Mouse (Mus musculus) forebrain, embryonic 16.5 days (tissue): ENCODE measurements at regions not wholly inside any gene's neighbourhood (a gene's known extent, or its start where the extent isn't known, plus 50 kb on each side); places are given as distances from the start of the nearest gene placed in this dataset.
"Not testable (repeated sequence)": the region's sequence is repeated elsewhere in the genome, so short reads cannot be mapped to it uniquely, and the experiment has no call there.

Experiments used
- ATAC-seq: fragments of 200-750 bp; cut with Nextera tagmentation; 2 replicates; pipeline ENCODE4 v1.8.0; 2017; ENCODE audit warnings: mild to moderate bottlenecking, moderate library complexity
- H3K27ac ChIP-seq: fragments of 300-500 bp; sonication (generic); 2 replicates; pipeline ENCODE4 v1.5.1; 2014; ENCODE audit warnings: low read length, control low read depth
- H3K27me3 ChIP-seq: fragments of 300-500 bp; sonication (generic); replicated peaks from 2 replicates; pipeline ENCODE4 v1.6.1; 2014; ENCODE audit warnings: low read length; ENCODE audit not compliant: control insufficient read depth, insufficient read depth
- H3K36me3 ChIP-seq: fragments of 300-500 bp; sonication (generic); 2 replicates; pipeline ENCODE4 v1.6.1; 2014; ENCODE audit not compliant: control insufficient read depth, insufficient read depth
- H3K4me1 ChIP-seq: fragments of 300-500 bp; sonication (generic); replicated peaks from 2 replicates; pipeline ENCODE4 v1.6.1; 2014; ENCODE audit warnings: low read length; ENCODE audit not compliant: control insufficient read depth, insufficient read depth
- H3K4me2 ChIP-seq: fragments of 300-500 bp; sonication (generic); 2 replicates; pipeline ENCODE4 v1.6.1; 2014; ENCODE audit warnings: mild to moderate bottlenecking, low read length, control low read depth
- H3K4me3 ChIP-seq: fragments of 300-500 bp; sonication (generic); replicated peaks from 2 replicates; pipeline ENCODE4 v1.5.1; 2014; ENCODE audit warnings: mild to moderate bottlenecking, low read length, control low read depth
- H3K9ac ChIP-seq: fragments of 300-500 bp; sonication (generic); replicated peaks from 2 replicates; pipeline ENCODE4 v1.6.1; 2014; ENCODE audit warnings: low read depth, low read length, control low read depth
- H3K9me3 ChIP-seq: fragments of 300-500 bp; sonication (generic); 2 replicates; pipeline ENCODE4 v1.6.1; 2016; ENCODE audit warnings: low read length; ENCODE audit not compliant: control insufficient read depth
- WGBS: fragments of 180-500 bp; shearing (Covaris S2); extraction: QIAGEN DNeasy Blood & Tissue Kit; methylation state at CpG from one replicate; pipeline ENCODE4 v1.1.7; 2014; 5-methylcytosine and 5-hydroxymethylcytosine counted together

- WGBS, result 88% methylated on average over 2 of the region's 2 CpGs
- not testable (repeated sequence) for H3K4me3 ChIP-seq, H3K9me3 ChIP-seq, H3K27ac ChIP-seq, H3K4me2 ChIP-seq, H3K27me3 ChIP-seq, H3K4me1 ChIP-seq, H3K9ac ChIP-seq, ATAC-seq, H3K36me3 ChIP-seq
Observed at GRCm38 (mm10) chr4:9724801-9725200, 1149.5 kb upstream of the 2610301B20Rik start.

GRCm38 (mm10) chr4:9737691-9738090, 1136.6 kb upstream of the 2610301B20Rik start:
- Histone ChIP-seq H3K4me1 (no peaks in the 10 kb centered on the region), H3K36me3 (no peaks in the 10 kb centered on the region), H3K9me3 (no peaks in the 10 kb centered on the region), H3K4me3 (no peak overlapping the region), H3K4me2 (no peak overlapping the region), H3K27ac (no peak overlapping the region), H3K27me3 (no peaks in the 10 kb centered on the region), H3K9ac (no peak overlapping the region)
- ATAC-seq, result no peak
- WGBS, result 78% methylated on average over 4 of the region's 4 CpGs

GRCm38 (mm10) chr4:9747411-9747938, 1126.8 kb upstream of the 2610301B20Rik start:
- H3K4me3 ChIP-seq, result no peak overlapping the region
- no peaks in the 10 kb centered on the region for H3K4me1 ChIP-seq
- no peak overlapping the region for H3K9ac ChIP-seq
- ATAC-seq, result no peak
- H3K27me3 ChIP-seq, result no peaks in the 10 kb centered on the region
- H3K4me2 ChIP-seq, result no peak overlapping the region
- no peaks in the 10 kb centered on the region for H3K36me3 ChIP-seq
- WGBS, result 93% methylated on average over 6 of the region's 6 CpGs
- H3K27ac ChIP-seq, result no peak overlapping the region
- H3K9me3 ChIP-seq, result no peaks in the 10 kb centered on the region

GRCm38 (mm10) chr4:9748110-9748509, 1126.2 kb upstream of the 2610301B20Rik start:
- 80% methylated on average over 2 of the region's 2 CpGs for whole genome bisulfite sequencing
- Histone ChIP-seq H3K4me2 (no peak overlapping the region), H3K27me3 (no peaks in the 10 kb centered on the region), H3K9ac (no peak overlapping the region), H3K4me1 (no peaks in the 10 kb centered on the region), H3K4me3 (no peak overlapping the region), H3K9me3 (no peaks in the 10 kb centered on the region), H3K27ac (no peak overlapping the region), H3K36me3 (no peaks in the 10 kb centered on the region)
- no peak for ATAC-seq

GRCm38 (mm10) chr4:9749877-9750276, 1124.4 kb upstream of the 2610301B20Rik start:
- Histone ChIP-seq H3K27ac (no peak overlapping the region), H3K36me3 (no peaks in the 10 kb centered on the region), H3K4me3 (no peak overlapping the region), H3K4me1 (no peaks in the 10 kb centered on the region), H3K9me3 (no peaks in the 10 kb centered on the region), H3K27me3 (no peaks in the 10 kb centered on the region), H3K9ac (no peak overlapping the region), H3K4me2 (no peak overlapping the region)
- ATAC-seq, result no peak
- 87% methylated on average over 3 of the region's 3 CpGs for WGBS

GRCm38 (mm10) chr4:9750404-9750803, 1123.9 kb upstream of the 2610301B20Rik start:
- H3K4me2 ChIP-seq, result no peak overlapping the region
- no peak overlapping the region for H3K9ac ChIP-seq
- no peaks in the 10 kb centered on the region for H3K27me3 ChIP-seq
- H3K36me3 ChIP-seq, result no peaks in the 10 kb centered on the region
- 69% methylated on average over 4 of the region's 4 CpGs for WGBS
- no peak for ATAC-seq
- no peak overlapping the region for H3K27ac ChIP-seq
- no peak overlapping the region for H3K4me3 ChIP-seq
- H3K4me1 ChIP-seq, result no peaks in the 10 kb centered on the region
- H3K9me3 ChIP-seq, result no peaks in the 10 kb centered on the region

- Histone ChIP-seq H3K27ac (no peak overlapping the region), H3K27me3 (no peaks in the 10 kb centered on the region), H3K36me3 (no peaks in the 10 kb centered on the region), H3K9ac (no peak overlapping the region), H3K4me1 (no peaks in the 10 kb centered on the region), H3K4me2 (no peak overlapping the region), H3K9me3 (0 out of 2 replicates have a peak, but pooled peaks cover 2% of the 10 kb centered on the region), H3K4me3 (no peak overlapping the region)
- ATAC-seq, result no peak
- WGBS, result 73% methylated on average over 1 of the region's 1 CpGs
Observed at GRCm38 (mm10) chr4:9763321-9763720, 1111.0 kb upstream of the 2610301B20Rik start.

- no peak overlapping the region for H3K27ac ChIP-seq
- H3K4me3 ChIP-seq, result peak overlapping the region; percentile 13; the same call in 1 of the 2 replicates
- no peak for ATAC-seq
- 53% methylated on average over 9 of the region's 9 CpGs for WGBS
- H3K36me3 ChIP-seq, result no peaks in the 10 kb centered on the region
- peaks cover 3% of the 10 kb centered on the region; the same call in 1 of the 2 replicates for H3K4me1 ChIP-seq
- no peaks in the 10 kb centered on the region for H3K27me3 ChIP-seq
- no peak overlapping the region for H3K9ac ChIP-seq
- H3K9me3 ChIP-seq, result no peaks in the 10 kb centered on the region
- peak overlapping the region; percentile 98 for H3K4me2 ChIP-seq
Observed at GRCm38 (mm10) chr4:9769633-9770205, 1104.6 kb upstream of the 2610301B20Rik start.

- Histone ChIP-seq H3K4me2 (peak overlapping the region; percentile 98), H3K4me1 (peaks cover 3% of the 10 kb centered on the region; the same call in 1 of the 2 replicates), H3K9me3 (no peaks in the 10 kb centered on the region), H3K36me3 (no peaks in the 10 kb centered on the region), H3K27ac (no peak overlapping the region), H3K27me3 (no peaks in the 10 kb centered on the region), H3K9ac (peak overlapping the region; percentile 58), H3K4me3 (peak overlapping the region; percentile 62)
- peak; percentile 85 for ATAC-seq
- WGBS, result 2% methylated on average over 38 of the region's 38 CpGs
Observed at GRCm38 (mm10) chr4:9770372-9771102, 1103.8 kb upstream of the 2610301B20Rik start.
